Mouse (Mus musculus) bone marrow macrophage, adult 2 months (primary cell): ENCODE measurements around the gene Magi2.

Experiments
- CTCF ChIP-seq: IDR thresholded peaks from 2 replicates; pipeline ENCODE4 v1.5.1; 2012; ENCODE audit warnings: low read depth, mild to moderate bottlenecking, low read length, moderate library complexity
- POLR2A ChIP-seq: IDR thresholded peaks from 2 replicates; pipeline ENCODE4 v1.6.1; 2012; ENCODE audit warnings: mild to moderate bottlenecking, low read depth, low read length, borderline replicate concordance

- TF ChIP-seq CTCF (no peak), POLR2A (no peak)
Observed at GRCm38 (mm10) chr5:19901625-19902024, 674.8 kb downstream of the Magi2 start.
